Mouse (Mus musculus) liver, embryonic 14.5 days (tissue): Measurements from ENCODE around the gene Gm20458. TPM values are rescaled to one million over a fixed set of nuclear protein-coding genes. Genes with fewer than 3 reads are reported as not detected.

Source experiments
- ATAC-seq: fragments of 200-750 bp; cut with Nextera tagmentation; 2 replicates; pipeline ENCODE4 v1.8.0; 2017; ENCODE audit warnings: moderate number of reproducible peaks, mild to moderate bottlenecking, moderate library complexity; ENCODE audit not compliant: insufficient read depth
- DNase-seq, 3 experiments: peaks; one replicate each; pipeline ENCODE4 v3.0.0-alpha.2; 2012 to 2013; ENCODE audit warnings: low read depth in 3 of 3, low spot score in 3 of 3
- H3K27ac ChIP-seq: fragments of 300-500 bp; sonication (generic); 2 replicates; pipeline ENCODE4 v1.5.1; 2014; ENCODE audit warnings: moderate library complexity, mild to moderate bottlenecking, control low read depth, inconsistent platforms
- H3K27me3 ChIP-seq: fragments of 300-500 bp; sonication (generic); 2 replicates; pipeline ENCODE4 v1.6.1; 2014; ENCODE audit warnings: mild to moderate bottlenecking, low read length, moderate library complexity; ENCODE audit not compliant: control insufficient read depth, insufficient read depth
- H3K36me3 ChIP-seq: fragments of 300-500 bp; sonication (generic); replicated peaks from 2 replicates; pipeline ENCODE4 v1.6.1; 2014; ENCODE audit warnings: low read depth; ENCODE audit not compliant: control insufficient read depth, insufficient read depth
- H3K4me1 ChIP-seq, 2 experiments: fragments of 200-500 bp in 1 of 2; fragments of 300-500 bp in 1 of 2; sonication (generic) in 1 of 2; replicated peaks; 2 replicates each; pipeline ENCODE4 v1.6.1; 2012 to 2014; ENCODE audit warnings: antibody characterized with exemption in 1 of 2, inconsistent platforms in 1 of 2, low read length in 1 of 2; ENCODE audit not compliant: control insufficient read depth in 2 of 2, insufficient read depth in 2 of 2
- H3K4me2 ChIP-seq: fragments of 300-500 bp; sonication (generic); 2 replicates; pipeline ENCODE4 v1.6.1; 2014; ENCODE audit warnings: low read depth, mild to moderate bottlenecking, control low read depth, moderate library complexity
- H3K4me3 ChIP-seq, 2 experiments: fragments of 200-500 bp in 1 of 2; fragments of 300-500 bp in 1 of 2; sonication (generic) in 1 of 2; 2 replicates each; pipeline ENCODE4 v1.5.1; 2012 to 2014; ENCODE audit warnings: low read depth in 2 of 2, low read length in 2 of 2, mild to moderate bottlenecking in 2 of 2, control low read depth in 1 of 2, inconsistent platforms in 1 of 2, moderate library complexity in 1 of 2; ENCODE audit not compliant: insufficient read depth in 1 of 2
- H3K9ac ChIP-seq: fragments of 300-500 bp; sonication (generic); replicated peaks from 2 replicates; pipeline ENCODE4 v1.6.1; 2014; ENCODE audit warnings: mild to moderate bottlenecking, control low read depth, moderate library complexity
- H3K9me3 ChIP-seq: fragments of 300-500 bp; sonication (generic); 2 replicates; pipeline ENCODE4 v1.6.1; 2016; ENCODE audit warnings: low read length, mixed read lengths; ENCODE audit not compliant: control insufficient read depth
- CTCF ChIP-seq: IDR thresholded peaks from 2 replicates; pipeline ENCODE4 v1.5.1; 2016; ENCODE audit warnings: antibody characterized with exemption, low read depth, control low read depth
- EP300 ChIP-seq: IDR thresholded peaks from 2 replicates; pipeline ENCODE4 v1.6.1; 2016; ENCODE audit warnings: antibody characterized with exemption, low read depth
- WGBS: fragments of 180-500 bp; shearing (Covaris S2); extraction: QIAGEN DNeasy Blood & Tissue Kit; methylation state at CpG from one replicate; pipeline ENCODE4 v1.1.7; 2014; ENCODE audit not compliant: insufficient replicate concordance; 5-methylcytosine and 5-hydroxymethylcytosine counted together
- polyA plus RNA-seq, 2 experiments: library from polyadenylated mRNA; depleted of rRNA in 1 of 2; stranded (reverse) in 1 of 2; unstranded in 1 of 2; fragments of >200 nt; fragmentation: Nextera tagmentation in 1 of 2; extraction: Ambion mirVana in 1 of 2; gene quantifications; 2 replicates each; pipeline versions ENCODE4 v1.2.1 to v1.2.3; 2012 to 2014

Gene Gm20458
- polyA plus RNA-seq, 2 experiments = 0.13 to 1.9 TPM

- 51% methylated on average over 4 of the region's 4 CpGs for WGBS
- ATAC-seq = no peak
- H3K4me3 ChIP-seq = no peak overlapping the region
- H3K27ac ChIP-seq = no peak overlapping the region
- H3K27me3 ChIP-seq = no peaks in the 10 kb centered on the region
- no peak overlapping the region for H3K4me2 ChIP-seq
- no peak for TF ChIP-seq CTCF
- no peak for TF ChIP-seq EP300
- H3K9me3 ChIP-seq = no peaks in the 10 kb centered on the region
- no peaks in the 10 kb centered on the region for H3K36me3 ChIP-seq
- no peaks in the 10 kb centered on the region; a peak in 1 of 4 replicates for H3K4me1 ChIP-seq
- no peak for DNase-seq
- no peak overlapping the region for H3K9ac ChIP-seq
Observed at GRCm38 (mm10) chr2:164537003-164537402, 76.2 kb downstream of the Gm20458 start.

Other genes with a start within 250 kb of the Gm20458 start
- gene Wfdc15b, start 239.3 kb upstream of the Gm20458 start, polyA plus RNA-seq (2012; rRNA removed) = 0.11 and 0.13 TPM in 2 replicates
- gene Wfdc15b, start 239.3 kb upstream of the Gm20458 start, polyA plus RNA-seq (2014; fragmentation: Nextera tagmentation; extraction: Ambion mirVana) = not detected in 2 replicates
- not detected in 2 replicates for gene Svs2, start 222.5 kb upstream of the Gm20458 start, polyA plus RNA-seq (2012; rRNA removed)
- gene Svs2, start 222.5 kb upstream of the Gm20458 start, polyA plus RNA-seq (2014; fragmentation: Nextera tagmentation; extraction: Ambion mirVana) = not detected in 2 replicates
- gene Svs3b, start 204.3 kb upstream of the Gm20458 start, polyA plus RNA-seq (2012; rRNA removed) = not detected in 2 replicates
- not detected in 2 replicates for gene Svs3b, start 204.3 kb upstream of the Gm20458 start, polyA plus RNA-seq (2014; fragmentation: Nextera tagmentation; extraction: Ambion mirVana)
- not detected in 2 replicates for gene Svs4, start 182.5 kb upstream of the Gm20458 start, polyA plus RNA-seq (2012; rRNA removed)
- gene Svs4, start 182.5 kb upstream of the Gm20458 start, polyA plus RNA-seq (2014; fragmentation: Nextera tagmentation; extraction: Ambion mirVana) = not detected in 2 replicates
- gene Svs3a, start 171.7 kb upstream of the Gm20458 start, polyA plus RNA-seq (2012; rRNA removed) = not detected in 2 replicates
- gene Svs3a, start 171.7 kb upstream of the Gm20458 start, polyA plus RNA-seq (2014; fragmentation: Nextera tagmentation; extraction: Ambion mirVana) = not detected in 2 replicates
- not detected in 2 replicates for gene Svs6, start 144.2 kb upstream of the Gm20458 start, polyA plus RNA-seq (2012; rRNA removed)
- not detected in 2 replicates for gene Svs6, start 144.2 kb upstream of the Gm20458 start, polyA plus RNA-seq (2014; fragmentation: Nextera tagmentation; extraction: Ambion mirVana)
- not detected in 2 replicates for gene Svs5, start 128.2 kb upstream of the Gm20458 start, polyA plus RNA-seq (2012; rRNA removed)
- not detected in 2 replicates for gene Svs5, start 128.2 kb upstream of the Gm20458 start, polyA plus RNA-seq (2014; fragmentation: Nextera tagmentation; extraction: Ambion mirVana)
- 5.0 and 10.1 TPM in 2 replicates for gene Slpi, start 71.9 kb upstream of the Gm20458 start, polyA plus RNA-seq (2012; rRNA removed)
- gene Slpi, start 71.9 kb upstream of the Gm20458 start, polyA plus RNA-seq (2014; fragmentation: Nextera tagmentation; extraction: Ambion mirVana) = 19.9 and 20.8 TPM in 2 replicates
- gene Rbpjl, start 57.8 kb upstream of the Gm20458 start, polyA plus RNA-seq (2012; rRNA removed) = 0.06 and 0.08 TPM in 2 replicates
- 0.05 TPM in 1 of 2 replicates, not detected in the other for gene Rbpjl, start 57.8 kb upstream of the Gm20458 start, polyA plus RNA-seq (2014; fragmentation: Nextera tagmentation; extraction: Ambion mirVana)
- gene Matn4, start 55.8 kb upstream of the Gm20458 start, polyA plus RNA-seq (2012; rRNA removed) = 0.16 and 0.44 TPM in 2 replicates
- not detected in 2 replicates for gene Matn4, start 55.8 kb upstream of the Gm20458 start, polyA plus RNA-seq (2014; fragmentation: Nextera tagmentation; extraction: Ambion mirVana)
- gene Sdc4, start 17.1 kb upstream of the Gm20458 start, polyA plus RNA-seq (2012; rRNA removed) = 9.7 and 10.8 TPM in 2 replicates
- gene Sdc4, start 17.1 kb upstream of the Gm20458 start, polyA plus RNA-seq (2014; fragmentation: Nextera tagmentation; extraction: Ambion mirVana) = 23.8 and 25.4 TPM in 2 replicates
- 15.9 and 20.6 TPM in 2 replicates for gene Sys1, start 4.0 kb upstream of the Gm20458 start, polyA plus RNA-seq (2012; rRNA removed)
- 30.7 TPM in 2 replicates for gene Sys1, start 4.0 kb upstream of the Gm20458 start, polyA plus RNA-seq (2014; fragmentation: Nextera tagmentation; extraction: Ambion mirVana)
- gene Trp53tg5, start 12.8 kb downstream of the Gm20458 start, polyA plus RNA-seq (2012; rRNA removed) = not detected in 2 replicates
- not detected in 2 replicates for gene Trp53tg5, start 12.8 kb downstream of the Gm20458 start, polyA plus RNA-seq (2014; fragmentation: Nextera tagmentation; extraction: Ambion mirVana)
- gene Dbndd2, start 25.1 kb downstream of the Gm20458 start, polyA plus RNA-seq (2012; rRNA removed) = 4.0 and 5.8 TPM in 2 replicates
- 1.4 and 4.0 TPM in 2 replicates for gene Dbndd2, start 25.1 kb downstream of the Gm20458 start, polyA plus RNA-seq (2014; fragmentation: Nextera tagmentation; extraction: Ambion mirVana)
- gene Pigt, start 36.6 kb downstream of the Gm20458 start, polyA plus RNA-seq (2012; rRNA removed) = 21.7 and 26.5 TPM in 2 replicates
- gene Pigt, start 36.6 kb downstream of the Gm20458 start, polyA plus RNA-seq (2014; fragmentation: Nextera tagmentation; extraction: Ambion mirVana) = 25.6 and 28.5 TPM in 2 replicates
- 0.96 and 1.2 TPM in 2 replicates for gene Wfdc2, start 101.4 kb downstream of the Gm20458 start, polyA plus RNA-seq (2012; rRNA removed)
- 0.56 and 1.7 TPM in 2 replicates for gene Wfdc2, start 101.4 kb downstream of the Gm20458 start, polyA plus RNA-seq (2014; fragmentation: Nextera tagmentation; extraction: Ambion mirVana)
- gene Spint3, start 112.5 kb downstream of the Gm20458 start, polyA plus RNA-seq (2012; rRNA removed) = not detected in 2 replicates
- gene Spint3, start 112.5 kb downstream of the Gm20458 start, polyA plus RNA-seq (2014; fragmentation: Nextera tagmentation; extraction: Ambion mirVana) = not detected in 2 replicates
- gene Wfdc6a, start 124.5 kb downstream of the Gm20458 start, polyA plus RNA-seq (2012; rRNA removed) = 0.06 and 0.11 TPM in 2 replicates
- 0.19 TPM in 1 of 2 replicates, not detected in the other for gene Wfdc6a, start 124.5 kb downstream of the Gm20458 start, polyA plus RNA-seq (2014; fragmentation: Nextera tagmentation; extraction: Ambion mirVana)
- gene Eppin, start 132.6 kb downstream of the Gm20458 start, polyA plus RNA-seq (2012; rRNA removed) = not detected in 2 replicates
- not detected in 2 replicates for gene Eppin, start 132.6 kb downstream of the Gm20458 start, polyA plus RNA-seq (2014; fragmentation: Nextera tagmentation; extraction: Ambion mirVana)
- gene Wfdc6b, start 152.6 kb downstream of the Gm20458 start, polyA plus RNA-seq (2012; rRNA removed) = not detected in 2 replicates
- not detected in 2 replicates for gene Wfdc6b, start 152.6 kb downstream of the Gm20458 start, polyA plus RNA-seq (2014; fragmentation: Nextera tagmentation; extraction: Ambion mirVana)
- not detected in 2 replicates for gene Wfdc8, start 152.7 kb downstream of the Gm20458 start, polyA plus RNA-seq (2012; rRNA removed)
- gene Wfdc8, start 152.7 kb downstream of the Gm20458 start, polyA plus RNA-seq (2014; fragmentation: Nextera tagmentation; extraction: Ambion mirVana) = not detected in 2 replicates
- gene Wfdc16, start 177.8 kb downstream of the Gm20458 start, polyA plus RNA-seq (2012; rRNA removed) = not detected in 2 replicates
- gene Wfdc16, start 177.8 kb downstream of the Gm20458 start, polyA plus RNA-seq (2014; fragmentation: Nextera tagmentation; extraction: Ambion mirVana) = not detected in 2 replicates
- not detected in 2 replicates for gene Wfdc10, start 195.1 kb downstream of the Gm20458 start, polyA plus RNA-seq (2012; rRNA removed)
- gene Wfdc10, start 195.1 kb downstream of the Gm20458 start, polyA plus RNA-seq (2014; fragmentation: Nextera tagmentation; extraction: Ambion mirVana) = not detected in 2 replicates
- gene Wfdc9, start 195.6 kb downstream of the Gm20458 start, polyA plus RNA-seq (2012; rRNA removed) = not detected in 2 replicates
- not detected in 2 replicates for gene Wfdc9, start 195.6 kb downstream of the Gm20458 start, polyA plus RNA-seq (2014; fragmentation: Nextera tagmentation; extraction: Ambion mirVana)
- gene Wfdc11, start 213.1 kb downstream of the Gm20458 start, polyA plus RNA-seq (2012; rRNA removed) = not detected in 2 replicates
- gene Wfdc11, start 213.1 kb downstream of the Gm20458 start, polyA plus RNA-seq (2014; fragmentation: Nextera tagmentation; extraction: Ambion mirVana) = not detected in 2 replicates
- gene Wfdc13, start 224.1 kb downstream of the Gm20458 start, polyA plus RNA-seq (2012; rRNA removed) = not detected in 2 replicates
- not detected in 2 replicates for gene Wfdc13, start 224.1 kb downstream of the Gm20458 start, polyA plus RNA-seq (2014; fragmentation: Nextera tagmentation; extraction: Ambion mirVana)
- 0.08 TPM in 1 of 2 replicates, not detected in the other for gene Spint4, start 237.5 kb downstream of the Gm20458 start, polyA plus RNA-seq (2012; rRNA removed)
- not detected in 2 replicates for gene Spint4, start 237.5 kb downstream of the Gm20458 start, polyA plus RNA-seq (2014; fragmentation: Nextera tagmentation; extraction: Ambion mirVana)